Mouse (Mus musculus) liver, embryonic 12.5 days (tissue): ENCODE results near the gene Lrfn4. TPM values are rescaled to one million over a fixed set of nuclear protein-coding genes. Genes with fewer than 3 reads are reported as not detected.
A peak's percentile ranks its signal among the peaks of the same experiment; 100 is the strongest.

Source experiments
- ATAC-seq: fragments of 200-750 bp; cut with Nextera tagmentation; 2 replicates; pipeline ENCODE4 v1.8.0; 2017; ENCODE audit warnings: moderate number of reproducible peaks, mild to moderate bottlenecking, moderate library complexity
- H3K27ac ChIP-seq: fragments of 300-500 bp; sonication (generic); 2 replicates; pipeline ENCODE4 v1.5.1; 2016; ENCODE audit warnings: mild to moderate bottlenecking
- H3K27me3 ChIP-seq: fragments of 300-500 bp; sonication (generic); replicated peaks from 2 replicates; pipeline ENCODE4 v1.6.1; 2016; ENCODE audit warnings: mild to moderate bottlenecking, moderate library complexity
- H3K36me3 ChIP-seq: fragments of 300-500 bp; sonication (generic); 2 replicates; pipeline ENCODE4 v1.6.1; 2016; ENCODE audit warnings: mild to moderate bottlenecking, moderate library complexity
- H3K4me1 ChIP-seq: fragments of 300-500 bp; sonication (generic); 2 replicates; pipeline ENCODE4 v1.6.1; 2016
- H3K4me2 ChIP-seq: fragments of 300-500 bp; sonication (generic); 2 replicates; pipeline ENCODE4 v1.6.1; 2016; ENCODE audit warnings: mild to moderate bottlenecking, moderate library complexity
- H3K4me3 ChIP-seq: fragments of 300-500 bp; sonication (generic); 2 replicates; pipeline ENCODE4 v1.5.1; 2016; ENCODE audit warnings: mild to moderate bottlenecking, moderate library complexity
- H3K9ac ChIP-seq: fragments of 300-500 bp; sonication (generic); 2 replicates; pipeline ENCODE4 v1.6.1; 2016; ENCODE audit warnings: mild to moderate bottlenecking, moderate library complexity
- H3K9me3 ChIP-seq: fragments of 300-500 bp; sonication (generic); replicated peaks from 2 replicates; pipeline ENCODE4 v1.6.1; 2016; ENCODE audit warnings: mild to moderate bottlenecking, moderate library complexity
- WGBS: fragments of 180-500 bp; shearing (Covaris S2); methylation state at CpG from one replicate; pipeline ENCODE4 v1.1.7; 2016; ENCODE audit not compliant: insufficient replicate concordance; 5-methylcytosine and 5-hydroxymethylcytosine counted together
- polyA plus RNA-seq: library from polyadenylated mRNA; unstranded; fragments of >200 nt; fragmentation: Nextera tagmentation; extraction: Ambion mirVana; gene quantifications from 2 replicates; pipeline ENCODE4 v1.2.1, GENCODE M21; 2016

Gene Lrfn4
- polyA plus RNA-seq = 2.6 and 2.7 TPM in 2 replicates

DNA sequence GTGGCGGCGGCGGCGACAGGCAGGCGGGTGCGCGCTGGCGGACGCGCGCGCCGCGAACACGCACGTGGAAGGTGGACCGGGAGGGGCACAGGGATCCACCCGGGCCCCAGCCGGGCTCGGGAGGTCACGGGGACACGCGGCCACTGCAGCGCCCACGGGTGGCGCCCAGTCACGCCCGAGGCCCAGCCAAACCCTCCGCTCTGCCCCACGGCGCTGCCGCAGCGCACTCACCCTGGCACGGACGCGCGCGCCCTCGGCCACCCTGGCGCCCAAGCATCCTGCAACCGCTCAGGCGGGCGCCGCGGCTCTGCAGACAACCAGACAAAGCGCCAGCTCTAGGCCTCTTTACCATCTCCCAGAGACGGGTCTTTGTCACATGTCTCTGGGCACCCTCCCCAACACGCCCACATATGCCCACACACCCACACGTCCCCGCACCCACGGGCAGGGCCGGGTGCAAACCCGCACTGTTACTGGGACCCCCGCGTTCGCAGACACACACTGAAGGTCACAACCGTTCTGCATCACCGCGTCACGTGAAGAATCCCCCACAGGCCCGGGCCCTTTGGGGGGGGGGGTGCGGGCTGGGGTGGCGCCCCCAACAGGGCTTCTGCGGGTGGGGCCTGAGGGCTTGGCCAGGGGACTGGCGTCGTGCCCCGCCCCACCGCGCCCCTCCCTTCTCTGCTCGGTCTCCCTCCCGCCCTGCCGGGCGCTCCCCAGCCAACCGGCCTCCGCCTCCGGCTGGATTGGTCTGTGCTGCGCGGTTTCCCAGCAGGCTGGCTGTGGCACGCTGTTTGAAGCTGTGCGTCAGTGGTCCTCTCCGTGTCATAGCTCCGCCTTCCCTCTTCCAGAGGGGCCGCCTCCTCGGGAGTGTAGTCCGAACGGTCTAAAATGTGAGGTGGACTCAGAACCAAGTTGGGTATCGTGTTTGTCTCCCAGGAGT, at the start of gene Lrfn4:
Gene Lrfn4 (minus strand): TSS at position 517 of the 943 bp plus-strand sequence.
- under 1% methylated on average over 86 of the region's 87 CpGs for WGBS
- Histone ChIP-seq H3K36me3 (peaks cover 40% of the 10 kb centered on the region), H3K4me3 (peak within 1 kb of the TSS; percentile 67), H3K4me1 (peaks cover 33% of the 10 kb centered on the region), H3K9me3 (no peaks in the 10 kb centered on the region), H3K27me3 (peaks cover 49% of the 10 kb centered on the region), H3K9ac (peak within 1 kb of the TSS; percentile 78), H3K27ac (peak within 1 kb of the TSS; percentile 57; the same call in 1 of the 2 replicates), H3K4me2 (peak within 1 kb of the TSS; percentile 97)
- peak; percentile 83 for ATAC-seq

DNA sequence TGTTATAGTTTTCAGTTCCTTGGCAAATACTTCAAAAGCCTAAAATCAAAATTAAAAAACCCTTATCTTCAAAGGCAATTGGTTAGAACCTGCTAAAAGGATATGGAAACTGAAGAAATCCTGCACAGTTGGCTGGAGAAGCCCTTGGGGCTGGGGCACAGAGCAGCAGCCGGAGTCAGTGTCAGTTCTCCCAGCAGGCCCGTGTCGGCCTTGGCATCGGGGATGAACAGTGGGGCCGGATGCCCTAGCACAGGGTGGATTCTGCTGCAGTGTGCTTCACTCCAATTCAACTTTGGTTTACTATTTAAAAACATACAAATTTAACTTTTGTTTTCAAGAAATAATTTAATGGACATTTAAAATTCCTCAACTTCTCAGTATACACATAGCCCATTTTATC, 42.7 kb upstream of the Lrfn4 start:
- no peaks in the 10 kb centered on the region for H3K9me3 ChIP-seq
- H3K4me2 ChIP-seq = no peak overlapping the region
- no peaks in the 10 kb centered on the region for H3K36me3 ChIP-seq
- WGBS = 72% methylated on average over 5 of the region's 5 CpGs
- no peak overlapping the region for H3K27ac ChIP-seq
- H3K27me3 ChIP-seq = peaks cover 7% of the 10 kb centered on the region; the same call in 1 of the 2 replicates
- no peaks in the 10 kb centered on the region for H3K4me1 ChIP-seq
- H3K9ac ChIP-seq = no peak overlapping the region
- H3K4me3 ChIP-seq = no peak overlapping the region
- ATAC-seq = no peak

DNA sequence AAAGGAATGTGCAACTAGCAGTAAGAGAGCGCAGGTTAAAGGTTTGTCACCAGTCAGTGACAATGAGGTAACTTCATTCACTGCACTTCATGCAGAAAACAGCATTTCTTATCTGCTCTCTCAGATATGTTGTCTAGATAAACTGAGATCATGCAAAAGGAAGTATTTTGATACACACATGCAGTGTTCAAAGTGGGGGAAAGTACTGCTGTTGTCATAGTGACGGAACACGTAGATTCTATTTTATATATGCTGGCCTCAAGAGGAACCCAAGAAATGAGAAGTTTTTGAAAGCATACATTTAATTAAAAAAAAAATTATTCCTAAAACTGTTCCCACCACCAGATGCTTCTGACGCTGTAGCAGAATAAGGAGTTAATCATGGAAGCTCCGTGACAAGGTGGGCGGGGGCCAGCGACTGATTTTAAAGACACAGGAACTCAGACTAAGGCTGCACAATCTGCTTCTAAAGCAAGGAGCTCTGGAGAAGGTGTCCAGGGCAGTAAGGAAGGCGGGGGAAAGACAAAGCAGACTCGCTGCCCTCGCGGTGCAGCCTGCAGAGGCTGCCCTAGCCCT, 31.5 kb upstream of the Lrfn4 start:
- 70% methylated on average over 11 of the region's 11 CpGs for WGBS
- no peaks in the 10 kb centered on the region for H3K36me3 ChIP-seq
- H3K9ac ChIP-seq = no peak overlapping the region
- H3K27ac ChIP-seq = no peak overlapping the region
- peaks cover 11% of the 10 kb centered on the region; the same call in 1 of the 2 replicates for H3K27me3 ChIP-seq
- ATAC-seq = no peak
- no peaks in the 10 kb centered on the region for H3K4me1 ChIP-seq
- H3K4me3 ChIP-seq = no peak overlapping the region
- no peaks in the 10 kb centered on the region for H3K9me3 ChIP-seq
- H3K4me2 ChIP-seq = no peak overlapping the region

DNA sequence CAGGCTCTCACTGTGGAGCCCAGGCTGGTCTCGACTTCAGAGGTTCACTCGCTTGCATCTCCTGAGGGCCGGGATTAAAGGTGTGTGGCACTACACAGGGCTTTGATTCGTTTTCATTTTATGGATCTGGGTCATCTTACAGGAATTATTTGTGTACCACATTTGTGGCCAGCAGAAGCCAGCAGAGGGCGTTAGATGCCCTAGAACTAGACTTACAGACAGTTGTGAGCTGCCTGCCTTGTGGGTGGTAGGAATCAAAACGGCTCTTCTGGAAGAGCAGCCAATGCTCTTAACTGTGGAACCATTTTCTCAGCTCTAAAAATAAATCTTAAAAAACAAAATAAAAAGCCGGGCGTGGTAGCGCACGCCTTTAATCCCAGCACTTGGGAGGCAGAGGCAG, 28.8 kb upstream of the Lrfn4 start:
- no peak for ATAC-seq
- H3K9ac ChIP-seq = no peak overlapping the region
- H3K4me3 ChIP-seq = no peak overlapping the region
- H3K4me2 ChIP-seq = no peak overlapping the region
- H3K4me1 ChIP-seq = no peaks in the 10 kb centered on the region
- no peaks in the 10 kb centered on the region for H3K9me3 ChIP-seq
- no peak overlapping the region for H3K27ac ChIP-seq
- H3K27me3 ChIP-seq = peaks cover 23% of the 10 kb centered on the region; the same call in 1 of the 2 replicates
- 32% methylated on average over 10 of the region's 10 CpGs for WGBS
- no peaks in the 10 kb centered on the region for H3K36me3 ChIP-seq

DNA sequence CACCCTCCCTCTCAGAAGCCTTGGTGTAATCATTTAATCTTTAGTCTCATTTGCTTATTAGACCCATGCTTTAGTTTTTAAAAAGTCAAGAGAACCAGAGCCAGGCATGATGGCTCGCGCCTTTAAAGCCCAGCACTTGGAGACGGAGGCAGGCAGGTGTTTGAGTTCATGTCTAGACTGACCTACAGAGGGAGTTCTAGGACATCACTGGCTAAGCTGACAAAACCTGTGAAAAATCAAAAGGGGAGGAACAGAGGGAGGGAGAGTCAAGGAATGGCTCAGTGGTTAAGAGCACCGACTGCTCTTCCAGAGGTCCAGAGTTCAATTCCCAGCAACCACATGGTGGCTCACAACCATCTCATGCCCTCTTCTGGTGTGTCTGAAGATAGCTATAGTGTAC, 20.5 kb upstream of the Lrfn4 start:
- no peaks in the 10 kb centered on the region for H3K4me1 ChIP-seq
- no peak overlapping the region for H3K9ac ChIP-seq
- peaks cover 37% of the 10 kb centered on the region for H3K27me3 ChIP-seq
- no peak overlapping the region for H3K4me2 ChIP-seq
- H3K36me3 ChIP-seq = no peaks in the 10 kb centered on the region
- no peak overlapping the region for H3K4me3 ChIP-seq
- H3K27ac ChIP-seq = no peak overlapping the region
- H3K9me3 ChIP-seq = no peaks in the 10 kb centered on the region
- ATAC-seq = no peak
- 55% methylated on average over 4 of the region's 4 CpGs for WGBS

DNA sequence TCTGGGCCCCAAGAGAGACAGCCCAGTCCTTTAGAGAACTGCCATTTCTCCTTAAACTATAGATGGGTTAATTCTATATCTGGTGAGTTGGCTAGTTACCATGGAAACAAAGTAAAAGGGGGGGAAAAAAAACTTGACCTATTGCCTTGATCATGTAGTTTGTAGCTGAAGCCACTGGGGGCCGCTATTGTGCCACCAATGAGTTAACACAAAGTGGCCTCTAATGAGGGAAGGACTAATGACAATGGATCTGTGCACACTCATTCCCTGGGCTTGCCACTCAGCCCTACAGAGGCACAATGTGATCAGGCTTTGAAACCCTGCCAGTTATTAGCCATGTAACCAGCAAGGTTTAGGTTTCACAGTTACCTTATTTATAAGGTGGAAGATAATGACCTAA, 13.4 kb upstream of the Lrfn4 start:
- no peaks in the 10 kb centered on the region for H3K9me3 ChIP-seq
- H3K36me3 ChIP-seq = peaks cover 5% of the 10 kb centered on the region
- H3K9ac ChIP-seq = no peak overlapping the region
- no peak overlapping the region for H3K27ac ChIP-seq
- no peak for ATAC-seq
- peaks cover 40% of the 10 kb centered on the region for H3K4me1 ChIP-seq
- no peak overlapping the region for H3K4me2 ChIP-seq
- 0% methylated on average over 1 of the region's 1 CpGs for WGBS
- H3K4me3 ChIP-seq = no peak overlapping the region
- peaks cover 9% of the 10 kb centered on the region; the same call in 1 of the 2 replicates for H3K27me3 ChIP-seq

DNA sequence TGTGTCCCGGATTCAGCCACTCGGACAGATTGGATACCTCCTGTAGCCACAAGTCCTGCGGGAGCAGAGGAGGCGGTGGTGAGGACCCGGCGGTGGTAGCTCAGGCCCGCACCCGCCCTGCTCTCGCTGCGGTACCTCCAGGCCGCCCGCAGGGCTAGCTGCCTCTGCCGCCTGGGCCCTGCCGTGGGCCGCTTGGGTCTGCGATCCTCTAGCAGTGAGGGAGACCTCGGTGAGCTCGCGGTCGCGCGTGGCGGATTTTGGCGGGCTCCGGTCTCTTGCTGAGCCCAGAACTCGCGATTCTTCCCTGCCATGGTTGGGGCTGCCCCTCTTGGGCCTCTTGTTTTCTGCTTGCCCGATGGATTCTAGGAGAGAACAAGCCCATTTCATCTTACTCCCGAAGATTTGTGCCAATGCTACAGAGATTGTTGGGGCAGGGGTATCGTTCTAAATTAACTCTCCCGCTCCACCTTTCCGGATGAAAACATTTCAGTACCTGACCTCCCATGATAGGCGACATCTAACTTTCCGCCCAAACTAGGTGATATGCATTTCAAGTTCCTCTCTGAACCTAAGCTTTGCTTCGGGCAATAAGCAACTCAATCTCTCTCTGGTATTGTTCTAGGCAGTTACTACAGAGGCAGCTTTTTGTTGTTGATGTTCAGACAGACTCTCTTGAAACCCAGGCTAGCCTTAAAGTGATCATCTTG, 10.5 kb upstream of the Lrfn4 start:
- ATAC-seq = peak; percentile 72
- Histone ChIP-seq H3K4me1 (peaks cover 40% of the 10 kb centered on the region), H3K36me3 (peaks cover 33% of the 10 kb centered on the region), H3K9me3 (no peaks in the 10 kb centered on the region), H3K27ac (peak overlapping the region; percentile 85), H3K4me2 (peak overlapping the region; percentile 86), H3K9ac (peak overlapping the region; percentile 94), H3K4me3 (peak overlapping the region; percentile 81), H3K27me3 (no peaks in the 10 kb centered on the region)
- WGBS = 1% methylated on average over 35 of the region's 35 CpGs

DNA sequence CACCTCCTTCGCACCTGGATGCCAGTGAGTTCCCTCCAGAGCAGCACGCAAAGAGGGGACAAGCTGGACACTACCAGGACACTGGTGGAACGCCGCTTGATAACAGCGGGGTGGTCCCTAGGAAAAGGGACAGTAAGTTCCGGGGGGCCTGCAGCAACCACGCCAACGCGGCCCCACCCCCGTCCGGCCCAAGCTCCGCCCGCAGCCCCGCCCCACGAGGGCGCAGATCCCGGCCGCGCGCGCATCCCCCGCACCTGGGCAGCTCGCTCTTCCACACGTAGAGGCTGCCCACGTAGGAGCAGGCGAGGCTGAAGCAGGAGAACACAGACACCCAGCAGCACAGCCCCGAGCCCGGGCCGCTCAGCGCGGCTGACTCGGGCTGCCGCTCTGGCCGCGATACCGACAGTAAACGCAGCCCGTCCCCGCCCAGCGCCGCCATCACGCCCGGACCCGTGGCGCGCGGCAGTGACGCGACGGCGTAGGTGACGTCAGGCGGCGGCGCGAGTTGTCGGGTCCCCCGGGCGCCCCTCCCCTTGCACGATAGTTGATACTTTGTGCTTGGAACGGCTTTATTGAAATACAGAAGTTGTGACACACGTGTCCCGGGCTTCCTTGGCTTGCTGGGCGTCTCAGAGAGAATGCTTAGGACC, 9.8 kb upstream of the Lrfn4 start, which contains the start of gene Rce1:
Gene Rce1 (minus strand): TSS at position 463 of the 650 bp plus-strand sequence.
- H3K4me2 ChIP-seq = peak within 1 kb of the TSS; percentile 86
- H3K9me3 ChIP-seq = no peaks in the 10 kb centered on the region
- under 1% methylated on average over 56 of the region's 64 CpGs for WGBS
- H3K27ac ChIP-seq = peak within 1 kb of the TSS; percentile 85
- peak; percentile 90 for ATAC-seq
- peaks cover 40% of the 10 kb centered on the region for H3K36me3 ChIP-seq
- H3K4me1 ChIP-seq = peaks cover 40% of the 10 kb centered on the region
- peak within 1 kb of the TSS; percentile 94 for H3K9ac ChIP-seq
- peak within 1 kb of the TSS; percentile 81 for H3K4me3 ChIP-seq
- no peaks in the 10 kb centered on the region for H3K27me3 ChIP-seq

DNA sequence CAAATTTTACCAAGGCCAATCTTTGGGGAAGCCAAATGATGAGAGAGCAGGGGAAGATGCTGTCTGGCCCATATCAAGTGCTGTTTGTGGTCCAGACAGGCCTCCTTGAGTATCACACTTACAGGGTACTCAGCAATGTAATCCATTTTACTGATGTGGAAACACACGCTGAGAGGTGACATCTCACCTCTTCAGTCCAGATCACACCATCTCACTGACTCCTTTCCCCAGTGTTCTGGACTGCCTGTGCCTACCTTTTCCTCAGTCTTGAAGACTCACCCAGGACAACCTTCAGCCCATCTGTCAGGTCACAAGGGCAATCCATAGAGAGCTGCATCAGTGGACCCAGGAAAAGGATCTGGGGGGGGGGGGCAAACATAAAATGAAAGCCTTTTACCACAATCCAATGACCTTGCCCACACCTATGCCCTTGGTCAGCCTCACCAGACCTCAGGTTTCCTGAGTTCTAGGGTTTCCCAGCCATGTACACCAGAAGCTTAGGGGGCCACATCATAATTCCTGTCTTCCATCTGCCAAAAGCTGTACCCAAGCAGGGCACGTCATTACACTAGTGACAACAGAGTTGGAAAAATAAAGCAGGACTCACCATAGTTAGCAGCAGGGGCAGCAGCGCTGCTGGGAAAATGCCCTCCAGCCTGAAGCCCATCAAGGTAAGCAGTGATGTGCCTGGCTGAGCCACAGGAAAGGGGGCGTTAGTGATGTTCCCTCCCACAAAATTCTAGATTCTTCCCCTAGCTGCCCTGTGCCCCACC, 9.1 kb upstream of the Lrfn4 start:
- no peaks in the 10 kb centered on the region for H3K9me3 ChIP-seq

DNA sequence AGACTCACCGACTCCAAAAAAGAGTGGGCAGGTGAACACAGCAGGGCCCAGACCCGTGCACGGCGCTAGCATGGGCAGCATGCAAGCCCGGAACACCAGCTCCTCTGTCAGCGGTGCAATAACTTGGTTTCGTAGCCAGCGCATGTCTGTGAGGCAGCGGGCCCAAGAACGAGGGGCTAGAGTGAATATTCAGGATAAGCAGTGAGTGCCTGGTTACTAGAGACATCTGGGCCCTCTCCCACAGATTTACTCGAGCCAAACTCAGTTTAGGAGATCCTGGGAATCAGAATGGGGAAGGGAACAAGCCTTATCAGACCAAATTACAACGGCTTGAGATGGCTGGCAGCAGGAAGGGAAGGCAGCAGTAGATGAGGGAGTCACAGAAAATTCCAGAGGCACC, 8.5 kb upstream of the Lrfn4 start:
- Histone ChIP-seq H3K36me3 (peaks cover 51% of the 10 kb centered on the region), H3K9ac (no peak overlapping the region), H3K9me3 (no peaks in the 10 kb centered on the region), H3K4me2 (peak overlapping the region; percentile 86; the same call in 1 of the 2 replicates), H3K4me1 (peaks cover 40% of the 10 kb centered on the region), H3K27ac (no peak overlapping the region), H3K4me3 (no peak overlapping the region), H3K27me3 (no peaks in the 10 kb centered on the region)
- WGBS = 89% methylated on average over 12 of the region's 12 CpGs
- ATAC-seq = no peak

More for the DNA sequence above, 9.1 kb upstream of the Lrfn4 start:
- Histone ChIP-seq H3K27ac (peak overlapping the region; percentile 85), H3K4me3 (peak overlapping the region; percentile 81), H3K4me1 (peaks cover 40% of the 10 kb centered on the region), H3K4me2 (peak overlapping the region; percentile 86), H3K9ac (peak overlapping the region; percentile 94), H3K27me3 (no peaks in the 10 kb centered on the region), H3K36me3 (peaks cover 47% of the 10 kb centered on the region)
- ATAC-seq = no peak
- 27% methylated on average over 4 of the region's 4 CpGs for WGBS

DNA sequence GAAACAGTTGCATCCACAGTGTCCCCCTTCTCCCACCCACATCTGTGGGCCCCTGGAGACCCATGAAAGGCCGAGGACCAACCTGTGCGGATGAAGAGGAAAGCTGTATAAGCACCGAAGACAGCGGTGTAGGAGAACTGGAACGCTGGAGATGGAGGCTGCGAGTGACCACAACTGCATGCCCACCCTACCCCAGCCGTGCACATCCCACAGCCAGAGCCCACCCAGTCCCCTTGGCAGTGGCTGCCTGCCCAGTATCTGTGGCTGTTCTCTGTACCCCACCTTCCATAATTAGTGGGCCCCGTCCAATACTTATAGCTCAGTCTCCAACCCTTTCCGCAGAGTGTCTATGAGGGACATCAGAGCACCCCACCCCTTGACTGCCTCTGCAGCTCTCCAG, 8.0 kb upstream of the Lrfn4 start:
- no peak for ATAC-seq
- no peaks in the 10 kb centered on the region for H3K9me3 ChIP-seq
- no peak overlapping the region for H3K27ac ChIP-seq
- H3K27me3 ChIP-seq = 0 out of 2 replicates have a peak, but pooled peaks cover 2% of the 10 kb centered on the region
- no peak overlapping the region for H3K9ac ChIP-seq
- H3K4me1 ChIP-seq = peaks cover 37% of the 10 kb centered on the region
- WGBS = 87% methylated on average over 9 of the region's 9 CpGs
- peaks cover 51% of the 10 kb centered on the region for H3K36me3 ChIP-seq
- H3K4me3 ChIP-seq = no peak overlapping the region
- no peak overlapping the region for H3K4me2 ChIP-seq
